Mouse (Mus musculus): ENCODE results near the gene Pum1. TPM values are rescaled to one million over a fixed set of nuclear protein-coding genes. Genes with fewer than 3 reads are reported as not detected.

The Pum1 gene
- polyA plus RNA-seq, 1 experiment = 48.4 TPM

DNA sequence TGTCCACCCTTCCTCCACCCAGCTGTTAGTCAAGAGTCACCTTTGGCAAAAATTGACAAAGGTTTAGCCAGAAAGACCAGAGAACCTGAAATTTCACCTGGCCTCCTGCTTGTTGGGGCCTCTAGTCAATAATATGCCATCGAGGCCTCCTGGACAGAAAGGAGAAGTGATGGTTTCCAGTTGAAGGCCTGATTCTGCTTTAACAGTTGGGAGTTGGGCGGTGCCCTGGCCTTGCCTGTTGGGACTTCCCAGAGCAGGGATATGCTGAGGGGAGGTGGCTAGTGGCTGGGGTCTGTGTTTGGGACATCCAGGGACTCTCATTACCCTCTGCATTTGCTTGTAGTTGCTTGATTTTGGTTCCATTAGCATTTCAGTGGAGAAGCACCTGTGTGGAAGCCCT is 119.4 kb downstream of the Pum1 start:
- Histone ChIP-seq H3K27ac (ENCODE audit: insufficient read depth, low read depth, low read length) (no peak overlapping the region), H3K36me3 (ENCODE audit: control insufficient read depth, insufficient read depth, low read length) (peaks cover 35% of the 10 kb centered on the region), H3K27me3 (ENCODE audit: control insufficient read depth, insufficient read depth, low read length) (no peaks in the 10 kb centered on the region), H3K4me1 (ENCODE audit: control insufficient read depth, insufficient read depth, insufficient read length, low read length) (no peaks in the 10 kb centered on the region), H3K4me3 (ENCODE audit: low read depth, low read length) (no peak overlapping the region)
- no peak for TF ChIP-seq POLR2A (IDR thresholded peaks at IDR 0.05; ENCODE audit: low read depth, low read length)
- TF ChIP-seq CTCF (IDR thresholded peaks at IDR 0.05; ENCODE audit: extremely low read depth, insufficient read length, insufficient replicate concordance, low read depth, low read length) = no peak
- 81% methylated on average over 2 of the region's 2 CpGs for WGBS

DNA sequence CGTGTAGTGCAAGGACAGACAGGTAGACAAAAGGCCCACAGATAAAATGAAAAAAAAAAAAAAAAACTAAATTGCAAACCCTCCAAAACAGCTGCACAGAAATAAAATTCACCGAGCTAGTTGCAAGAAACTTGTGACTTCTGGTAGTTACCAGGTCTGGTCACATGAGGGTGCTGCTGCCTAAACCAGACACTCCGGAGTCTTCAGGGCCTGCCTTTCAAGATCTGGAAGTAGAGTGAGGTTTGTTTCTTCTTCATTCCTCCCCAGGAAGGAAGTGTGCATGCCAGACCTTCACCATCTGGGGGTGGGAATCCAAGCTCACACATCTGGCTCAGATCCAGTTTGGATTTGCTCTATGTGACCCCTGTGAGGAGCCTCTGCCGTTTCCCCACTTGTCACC is 121.6 kb downstream of the Pum1 start:
- Histone ChIP-seq H3K36me3 (ENCODE audit: control insufficient read depth, insufficient read depth, low read length) (peaks cover 14% of the 10 kb centered on the region), H3K27me3 (ENCODE audit: control insufficient read depth, insufficient read depth, low read length) (no peaks in the 10 kb centered on the region), H3K27ac (ENCODE audit: insufficient read depth, low read depth, low read length) (no peak overlapping the region), H3K4me3 (ENCODE audit: low read depth, low read length) (no peak overlapping the region), H3K4me1 (ENCODE audit: control insufficient read depth, insufficient read depth, insufficient read length, low read length) (no peaks in the 10 kb centered on the region)
- TF ChIP-seq CTCF (IDR thresholded peaks at IDR 0.05; ENCODE audit: extremely low read depth, insufficient read length, insufficient replicate concordance, low read depth, low read length) (peak; percentile 33; the same call in 1 of the 2 replicates), POLR2A (IDR thresholded peaks at IDR 0.05; ENCODE audit: low read depth, low read length) (no peak)
- 22% methylated on average over 4 of the region's 4 CpGs for WGBS

DNA sequence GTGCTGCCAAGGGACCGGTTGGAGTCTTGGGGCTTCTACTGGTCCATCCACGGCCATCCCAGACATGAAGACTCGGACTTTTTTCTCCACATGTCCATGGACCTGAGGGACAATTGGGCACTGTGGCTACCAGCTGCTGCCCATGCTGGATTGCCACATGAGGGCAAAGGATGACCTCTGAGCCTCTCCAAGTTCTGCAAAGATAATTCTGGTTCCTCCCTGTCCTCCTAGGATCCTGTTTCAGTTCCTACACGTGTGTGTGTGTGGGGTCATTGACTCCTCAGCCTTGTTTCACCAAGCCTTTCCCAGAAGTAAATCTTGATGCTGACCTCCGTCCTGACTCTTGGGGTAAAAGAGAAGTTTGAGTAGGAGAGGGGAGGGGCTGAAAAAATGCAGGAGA is 124.4 kb downstream of the Pum1 start:
- 71% methylated on average over 5 of the region's 5 CpGs for WGBS

DNA sequence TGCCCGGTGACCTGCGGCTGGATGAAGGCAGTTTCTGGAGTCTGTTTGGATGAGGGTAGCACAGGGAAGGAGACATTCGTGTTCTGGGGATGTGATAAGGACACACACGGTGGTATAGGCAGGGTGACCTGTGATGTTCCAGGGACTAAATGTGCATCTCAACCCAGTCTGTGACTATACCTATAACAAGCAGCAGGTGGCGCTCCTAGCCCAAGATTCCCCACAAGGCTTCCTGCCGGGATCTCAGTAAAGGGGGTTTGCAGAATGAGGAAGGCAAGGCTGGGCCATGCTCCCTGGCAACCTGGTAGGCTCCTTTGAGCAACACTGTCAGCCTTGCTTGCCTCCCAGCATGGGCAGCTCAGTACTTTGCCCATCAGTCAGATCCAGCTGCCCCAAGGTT is 127.1 kb downstream of the Pum1 start:
- H3K4me3 ChIP-seq (ENCODE audit: low read depth, low read length) = no peak overlapping the region
- no peaks in the 10 kb centered on the region for H3K36me3 ChIP-seq (ENCODE audit: control insufficient read depth, insufficient read depth, low read length)
- WGBS = 3% methylated on average over 6 of the region's 6 CpGs
- peaks cover 21% of the 10 kb centered on the region for H3K27me3 ChIP-seq (ENCODE audit: control insufficient read depth, insufficient read depth, low read length)
- peaks cover 6% of the 10 kb centered on the region for H3K4me1 ChIP-seq (ENCODE audit: control insufficient read depth, insufficient read depth, insufficient read length, low read length)
- TF ChIP-seq CTCF (IDR thresholded peaks at IDR 0.05; ENCODE audit: extremely low read depth, insufficient read length, insufficient replicate concordance, low read depth, low read length) (peak; percentile 88), POLR2A (IDR thresholded peaks at IDR 0.05; ENCODE audit: low read depth, low read length) (no peak)
- H3K27ac ChIP-seq (ENCODE audit: insufficient read depth, low read depth, low read length) = no peak overlapping the region

More for the DNA sequence above, 124.4 kb downstream of the Pum1 start:
- TF ChIP-seq CTCF (IDR thresholded peaks at IDR 0.05; ENCODE audit: extremely low read depth, insufficient read length, insufficient replicate concordance, low read depth, low read length) (no peak), POLR2A (IDR thresholded peaks at IDR 0.05; ENCODE audit: low read depth, low read length) (no peak)
- H3K36me3 ChIP-seq (ENCODE audit: control insufficient read depth, insufficient read depth, low read length) = peaks cover 2% of the 10 kb centered on the region; the same call in 1 of the 2 replicates
- H3K4me3 ChIP-seq (ENCODE audit: low read depth, low read length) = no peak overlapping the region
- no peaks in the 10 kb centered on the region for H3K4me1 ChIP-seq (ENCODE audit: control insufficient read depth, insufficient read depth, insufficient read length, low read length)
- no peak overlapping the region for H3K27ac ChIP-seq (ENCODE audit: insufficient read depth, low read depth, low read length)
- peaks cover 6% of the 10 kb centered on the region for H3K27me3 ChIP-seq (ENCODE audit: control insufficient read depth, insufficient read depth, low read length)

DNA sequence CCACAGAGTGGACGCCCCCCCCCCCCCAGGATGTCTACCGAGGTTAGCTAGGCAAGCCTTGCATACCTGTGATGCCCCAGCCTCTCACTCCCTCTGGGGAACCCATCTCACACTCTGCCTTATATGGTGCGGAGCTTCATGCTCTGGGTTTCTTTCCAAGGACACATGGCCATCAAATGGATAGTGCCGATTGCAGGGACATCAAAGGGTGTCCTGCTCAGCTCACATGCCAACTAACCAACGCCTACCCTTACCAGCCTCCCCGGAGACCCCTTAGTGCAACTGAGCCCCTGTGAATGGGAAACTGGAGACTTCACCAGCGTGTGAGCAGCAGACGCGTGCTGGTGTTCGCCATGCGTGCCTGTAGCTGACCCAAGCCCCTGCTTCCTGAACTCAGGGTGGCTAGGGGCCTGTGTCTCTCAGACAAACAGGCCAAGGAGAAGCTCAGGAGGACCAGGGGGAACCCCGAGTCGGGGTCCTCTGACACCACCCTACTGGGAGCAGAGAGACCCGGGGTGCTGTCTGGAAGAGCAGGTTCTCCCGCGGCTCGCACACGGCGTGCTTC is 128.8 kb downstream of the Pum1 start:
- Histone ChIP-seq H3K36me3 (ENCODE audit: control insufficient read depth, insufficient read depth, low read length) (no peaks in the 10 kb centered on the region), H3K4me1 (ENCODE audit: control insufficient read depth, insufficient read depth, insufficient read length, low read length) (peaks cover 6% of the 10 kb centered on the region), H3K27ac (ENCODE audit: insufficient read depth, low read depth, low read length) (no peak overlapping the region), H3K4me3 (ENCODE audit: low read depth, low read length) (peak overlapping the region; percentile 54), H3K27me3 (ENCODE audit: control insufficient read depth, insufficient read depth, low read length) (peaks cover 21% of the 10 kb centered on the region)
- 6% methylated on average over 19 of the region's 19 CpGs for WGBS
- TF ChIP-seq POLR2A (IDR thresholded peaks at IDR 0.05; ENCODE audit: low read depth, low read length) = no peak
- no peak for TF ChIP-seq CTCF (IDR thresholded peaks at IDR 0.05; ENCODE audit: extremely low read depth, insufficient read length, insufficient replicate concordance, low read depth, low read length)

DNA sequence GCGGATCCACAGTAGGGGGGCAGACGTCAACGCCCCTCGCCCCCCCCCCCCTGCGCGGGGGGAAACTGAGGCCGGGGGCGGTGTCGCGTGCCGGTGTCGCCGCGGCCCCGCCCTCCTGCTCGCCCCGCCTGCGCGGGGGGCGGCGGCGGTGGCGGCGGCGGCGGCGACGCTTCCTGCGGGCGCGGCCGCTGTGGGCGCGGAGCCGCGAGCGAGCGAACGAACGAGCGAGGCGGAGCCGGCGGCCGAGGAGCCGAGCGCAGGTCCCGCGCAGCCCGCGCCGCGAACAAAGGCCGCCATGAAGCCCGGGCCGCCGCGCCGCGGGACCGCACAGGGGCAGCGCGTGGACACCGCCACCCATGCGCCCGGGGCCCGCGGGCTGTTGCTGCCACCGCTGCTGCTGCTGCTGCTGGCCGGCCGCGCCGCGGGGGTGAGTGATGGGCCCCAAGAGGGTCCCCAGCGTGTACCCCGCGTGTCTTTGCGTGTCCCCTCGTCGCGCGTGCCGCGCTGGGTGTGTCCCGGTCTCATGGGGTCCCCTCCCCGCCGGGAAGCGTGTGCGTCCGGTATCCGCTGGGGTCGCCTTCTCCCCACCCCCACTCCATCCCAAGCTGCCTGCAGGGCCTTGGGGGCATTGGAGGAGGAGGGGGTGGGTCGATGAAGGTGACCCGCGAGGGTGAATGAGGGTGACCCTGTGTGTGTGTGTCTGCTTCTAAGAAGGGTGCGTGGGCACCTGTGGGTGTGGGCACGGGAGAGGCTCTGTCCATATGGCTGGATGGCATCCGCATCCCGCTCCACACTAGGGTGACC is 129.5 kb downstream of the Pum1 start, which contains the start of gene Sdc3:
TSS of gene Sdc3 (plus strand) at position 162 of the 804 bp plus-strand sequence.
- no peaks in the 10 kb centered on the region for H3K36me3 ChIP-seq (ENCODE audit: control insufficient read depth, insufficient read depth, low read length)
- H3K4me1 ChIP-seq (ENCODE audit: control insufficient read depth, insufficient read depth, insufficient read length, low read length) = peaks cover 6% of the 10 kb centered on the region
- H3K4me3 ChIP-seq (ENCODE audit: low read depth, low read length) = peak within 1 kb of the TSS; percentile 68
- 4% methylated on average over 96 of the region's 99 CpGs for WGBS
- no peak within 1 kb of the TSS for H3K27ac ChIP-seq (ENCODE audit: insufficient read depth, low read depth, low read length)
- H3K27me3 ChIP-seq (ENCODE audit: control insufficient read depth, insufficient read depth, low read length) = peaks cover 21% of the 10 kb centered on the region
- TF ChIP-seq POLR2A (IDR thresholded peaks at IDR 0.05; ENCODE audit: low read depth, low read length) (no peak), CTCF (IDR thresholded peaks at IDR 0.05; ENCODE audit: extremely low read depth, insufficient read length, insufficient replicate concordance, low read depth, low read length) (no peak)

DNA sequence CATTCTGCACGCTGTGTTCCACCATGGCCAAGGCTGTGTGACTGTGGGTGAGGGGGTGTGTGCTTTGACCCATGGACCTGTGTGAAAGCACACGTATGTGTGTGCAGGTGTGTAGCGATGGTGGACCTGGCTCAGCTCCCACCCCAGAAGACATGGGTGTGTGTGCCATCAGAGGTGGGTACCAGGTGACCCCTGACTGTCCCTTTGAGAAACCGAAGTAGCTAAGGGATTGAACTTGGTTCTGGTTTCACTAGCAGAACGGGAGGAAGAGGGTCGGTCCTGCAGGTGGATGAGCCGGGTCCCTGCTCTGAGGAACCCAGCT is 130.0 kb downstream of the Pum1 start:
- peaks cover 6% of the 10 kb centered on the region for H3K4me1 ChIP-seq (ENCODE audit: control insufficient read depth, insufficient read depth, insufficient read length, low read length)
- peaks cover 21% of the 10 kb centered on the region for H3K27me3 ChIP-seq (ENCODE audit: control insufficient read depth, insufficient read depth, low read length)
- no peaks in the 10 kb centered on the region for H3K36me3 ChIP-seq (ENCODE audit: control insufficient read depth, insufficient read depth, low read length)
- no peak for TF ChIP-seq POLR2A (IDR thresholded peaks at IDR 0.05; ENCODE audit: low read depth, low read length)
- no peak for TF ChIP-seq CTCF (IDR thresholded peaks at IDR 0.05; ENCODE audit: extremely low read depth, insufficient read length, insufficient replicate concordance, low read depth, low read length)
- peak overlapping the region; percentile 68 for H3K4me3 ChIP-seq (ENCODE audit: low read depth, low read length)
- H3K27ac ChIP-seq (ENCODE audit: insufficient read depth, low read depth, low read length) = no peak overlapping the region
- WGBS = 23% methylated on average over 7 of the region's 7 CpGs

All from small intestine, adult 2 months (tissue).